Mouse (Mus musculus) brain, embryonic 18.5 days (tissue): Measurements from ENCODE around the gene Zranb3.
"Not testable (repeated sequence)": the region's sequence is repeated elsewhere in the genome, so short reads cannot be mapped to it uniquely, and the experiment has no call there.

ENCODE experiments used
- DNase-seq: peaks from one replicate; pipeline ENCODE4 v3.0.0-alpha.2; 2012; ENCODE audit warnings: low read depth, low spot score

The Zranb3 gene

GRCm38 (mm10) chr1:128102641-128103461 is at the start of gene Zranb3, which contains the start of gene R3hdm1:
Zranb3 (minus strand) TSS chr1:128103047.
R3hdm1 (plus strand) TSS chr1:128103301.
- peak; percentile 100 for DNase-seq

GRCm38 (mm10) chr1:128141737-128142136 is 38.9 kb upstream of the Zranb3 start:
- DNase-seq: no peak

DNA sequence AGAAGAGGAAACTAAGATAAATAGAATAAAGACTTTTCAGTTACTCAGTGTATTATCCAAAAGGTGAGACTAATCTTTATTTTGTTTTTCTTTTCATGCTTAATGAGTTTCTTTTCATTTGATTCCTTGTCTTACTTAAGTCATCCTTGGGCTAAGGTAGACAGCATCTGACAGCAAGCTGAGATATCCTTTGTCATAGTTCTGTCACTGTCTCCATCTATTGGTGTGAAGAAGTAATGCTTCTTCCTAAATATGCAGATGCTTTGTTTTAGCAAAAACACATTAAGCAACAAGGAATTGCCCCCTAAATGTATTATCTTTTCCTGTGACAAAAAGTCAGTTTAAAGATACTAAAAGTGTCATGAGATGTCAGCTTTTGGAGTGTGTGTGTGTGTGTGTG is 38.2 kb upstream of the Zranb3 start:
- peak; percentile 8 for DNase-seq

DNA sequence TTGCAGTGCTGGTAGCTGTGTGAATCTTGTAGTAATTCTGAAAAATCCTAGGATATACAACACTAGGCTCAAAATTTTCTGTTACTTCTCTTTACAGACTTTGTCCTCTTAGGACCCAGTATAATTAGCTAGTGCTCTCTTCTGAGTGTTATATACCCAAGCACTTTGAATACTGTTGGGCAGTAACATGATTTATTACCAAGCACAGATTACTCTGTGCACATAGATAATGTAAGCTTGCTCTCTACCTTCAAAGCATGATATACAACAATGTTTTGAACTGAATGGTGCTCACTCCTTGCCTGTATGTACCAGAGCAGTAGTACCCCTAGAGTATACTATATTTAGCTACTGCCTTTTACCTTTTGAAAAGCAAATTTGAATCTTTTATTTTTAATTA is 33.4 kb upstream of the Zranb3 start:
- not testable (repeated sequence) for DNase-seq

DNA sequence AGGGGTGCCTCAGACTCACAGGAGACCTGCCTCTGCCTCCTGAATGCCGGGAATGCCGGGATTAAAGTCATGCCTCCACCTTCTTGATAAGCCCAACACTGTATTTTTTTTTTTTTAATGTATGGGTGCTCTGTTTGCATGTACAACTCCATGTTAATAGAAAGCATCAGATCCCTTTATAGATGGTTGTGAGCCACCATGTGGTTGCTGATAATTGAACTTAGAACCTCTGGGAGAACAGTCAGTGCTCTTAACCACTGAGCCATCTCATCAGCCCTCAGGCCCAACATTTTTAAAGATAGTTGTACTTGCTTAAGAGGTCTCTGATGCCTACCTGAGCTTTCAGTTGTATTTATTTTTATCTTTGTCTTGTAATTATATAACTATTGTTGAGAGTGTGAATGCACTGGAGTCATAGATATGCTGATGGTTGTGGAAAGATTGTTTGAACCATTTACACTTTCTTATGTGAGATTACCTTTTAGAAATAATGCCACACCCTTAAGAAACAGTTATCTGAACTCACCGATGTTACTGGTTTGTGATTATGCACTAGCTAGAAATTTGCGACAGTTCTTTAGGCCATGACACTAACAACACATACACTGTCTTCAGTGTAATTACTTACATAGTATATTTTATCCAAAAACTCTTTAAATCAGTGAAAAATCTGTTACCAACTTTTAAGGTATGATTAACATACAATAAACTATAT is 18.2 kb upstream of the Zranb3 start:
- no peak for DNase-seq

- peak; percentile 20 for DNase-seq
These were observed 757 bp upstream of the Zranb3 start for GRCm38 (mm10) chr1:128103520-128104088.

- DNase-seq: no peak
These were observed 601 bp downstream of the Zranb3 start for GRCm38 (mm10) chr1:128102251-128102640.

- DNase-seq: no peak
These were observed 4.5 kb downstream of the Zranb3 start for GRCm38 (mm10) chr1:128098309-128098708.

GRCm38 (mm10) chr1:128094686-128095085 is 8.2 kb downstream of the Zranb3 start:
- no peak for DNase-seq

DNA sequence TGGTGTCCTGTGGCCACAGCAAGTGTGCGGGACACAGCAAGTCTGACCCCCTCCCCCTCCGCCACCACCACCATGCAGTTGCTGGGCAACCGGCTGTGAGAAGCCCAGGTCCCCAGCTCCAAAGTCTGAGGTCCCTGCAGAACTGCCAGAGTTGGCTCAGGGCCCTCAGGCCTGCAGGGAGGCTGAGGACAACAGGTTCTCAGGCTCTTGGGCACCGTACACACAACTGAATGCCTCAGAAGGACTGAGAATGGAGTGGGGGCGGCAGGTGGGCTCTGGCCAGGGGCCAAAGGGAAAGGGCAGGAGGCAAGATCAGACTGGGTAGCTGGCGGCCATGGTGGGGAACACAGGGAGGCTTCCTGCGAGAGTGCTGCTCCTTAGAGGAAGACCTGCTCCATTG is 20.0 kb downstream of the Zranb3 start:
- no peak for DNase-seq

DNA sequence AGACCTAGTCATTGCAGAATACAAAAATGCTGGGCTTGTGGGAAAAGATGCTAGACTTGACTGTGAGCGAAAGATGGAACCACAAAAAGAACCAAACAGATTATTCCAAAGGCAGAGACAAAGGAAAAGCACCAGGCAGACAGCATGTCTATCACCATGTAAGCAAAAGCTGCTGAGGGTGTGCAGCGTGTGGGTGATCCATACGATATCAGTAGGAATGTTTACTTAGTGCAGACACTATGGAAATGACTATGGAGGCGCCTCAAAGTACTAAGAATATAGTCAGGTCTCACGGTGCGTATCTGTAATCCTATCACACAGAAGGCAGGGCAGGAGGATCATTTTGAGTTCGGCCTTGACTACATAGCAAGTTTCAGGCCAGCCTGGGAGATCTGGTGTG is 21.0 kb downstream of the Zranb3 start:
- no peak for DNase-seq

- DNase-seq: no peak
These were observed 21.7 kb downstream of the Zranb3 start for GRCm38 (mm10) chr1:128080936-128081696.

DNA sequence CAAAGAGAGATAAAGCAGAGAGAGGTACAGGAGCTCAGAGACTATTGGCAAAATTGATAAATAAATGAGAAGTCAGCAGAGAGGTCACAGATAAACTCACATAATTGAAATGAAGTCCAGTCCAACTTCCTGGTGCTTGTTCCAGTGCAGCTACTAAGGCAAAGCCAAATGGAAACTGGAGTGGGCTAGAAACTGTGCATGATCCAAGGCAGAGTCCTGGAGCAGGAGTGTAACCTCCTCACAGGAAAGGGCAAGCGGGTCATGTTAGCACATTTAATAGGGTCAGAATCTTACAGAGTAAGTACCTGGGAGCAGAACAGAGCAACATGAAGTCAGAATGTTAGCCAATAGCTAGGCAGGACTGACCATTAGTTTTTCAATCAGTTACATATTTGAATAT is 24.2 kb downstream of the Zranb3 start:
- DNase-seq: no peak

DNA sequence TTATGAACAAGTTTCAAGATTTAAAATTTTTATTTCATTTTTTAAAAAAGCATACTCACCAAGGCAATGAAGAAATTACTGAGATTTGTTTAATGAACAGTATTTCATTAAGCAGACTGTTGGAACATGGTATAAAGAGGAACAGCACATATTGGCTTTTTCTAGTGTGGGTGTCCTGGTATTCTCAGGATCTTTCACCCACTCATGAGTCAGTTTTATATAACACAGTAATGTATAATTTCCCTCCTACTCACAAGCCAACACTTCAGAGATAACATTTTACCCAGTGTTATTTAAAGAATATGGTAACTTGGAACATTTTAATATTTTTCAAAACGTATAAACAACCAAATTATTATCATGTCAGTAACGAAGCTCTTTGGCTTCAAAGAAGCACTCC is 25.1 kb downstream of the Zranb3 start:
- DNase-seq: no peak

- no peak for DNase-seq
These were observed 25.9 kb downstream of the Zranb3 start for GRCm38 (mm10) chr1:128076791-128077479.

DNA sequence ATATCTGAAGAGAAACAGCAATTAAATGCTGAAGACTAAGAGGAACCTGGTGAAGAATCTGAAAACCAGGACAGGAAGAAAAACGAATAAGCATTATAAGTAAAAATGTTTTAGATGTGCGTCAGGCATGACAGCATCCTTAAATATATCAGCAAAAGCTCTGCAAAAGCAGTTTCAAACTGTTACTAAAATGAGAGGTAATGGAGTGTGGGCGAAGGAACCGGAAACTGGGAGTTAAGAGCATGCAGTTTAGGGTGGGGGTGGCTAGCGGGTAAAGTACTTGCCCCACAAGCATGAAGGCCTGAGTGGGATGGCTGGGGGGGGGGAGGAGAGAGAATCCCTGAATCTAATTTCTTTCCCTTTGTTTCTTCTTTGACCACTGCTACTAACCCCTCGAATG is 29.8 kb downstream of the Zranb3 start:
- no peak for DNase-seq

- DNase-seq: no peak
These were observed 32.8 kb downstream of the Zranb3 start for GRCm38 (mm10) chr1:128070003-128070402.

- DNase-seq: no peak
These were observed 33.9 kb downstream of the Zranb3 start for GRCm38 (mm10) chr1:128068945-128069397.

GRCm38 (mm10) chr1:128064716-128065115 is 38.1 kb downstream of the Zranb3 start:
- DNase-seq: no peak

DNA sequence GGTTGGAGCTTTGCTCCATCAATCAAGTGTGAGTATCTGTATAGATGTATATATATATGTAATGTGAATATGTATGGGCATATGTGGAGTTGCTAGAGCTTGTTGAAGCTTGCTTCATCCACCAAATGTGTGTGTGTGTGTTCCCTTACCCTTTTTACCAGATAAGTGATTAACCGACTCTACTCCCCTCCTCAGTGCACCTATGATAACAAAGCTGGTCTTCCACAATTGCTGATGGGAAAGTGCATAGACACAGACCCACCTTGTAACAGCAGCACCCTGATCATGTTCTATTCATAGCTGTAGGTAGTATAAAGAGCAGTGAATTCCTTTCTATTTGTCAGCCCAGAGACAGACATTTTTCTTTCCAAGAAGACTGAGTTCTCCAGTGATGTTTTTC is 40.7 kb downstream of the Zranb3 start:
- DNase-seq: no peak

DNA sequence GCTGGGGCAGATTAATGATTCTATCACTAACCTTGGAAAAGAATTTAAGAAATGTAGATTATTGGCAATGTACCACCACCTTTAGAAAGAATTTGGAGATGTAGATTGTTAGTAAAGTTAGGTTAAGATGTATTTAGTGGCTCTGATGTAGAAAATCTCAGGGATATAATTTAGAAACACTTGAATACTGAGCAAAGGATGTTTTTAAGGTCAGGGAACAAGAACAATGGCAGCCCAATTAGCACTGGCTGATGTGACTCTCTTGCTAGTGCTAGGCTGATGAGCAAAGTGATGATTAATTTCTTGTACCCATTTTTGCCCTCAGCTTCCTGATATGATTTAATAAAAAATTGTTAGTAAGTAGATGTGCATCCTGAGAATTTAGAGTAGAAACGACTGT is 41.4 kb downstream of the Zranb3 start:
- no peak for DNase-seq
